Mouse (Mus musculus) embryonic fibroblast, embryonic 13.5 days (primary cell): ENCODE data around the gene Il6st. TPM values are rescaled to one million over a fixed set of nuclear protein-coding genes. Genes with fewer than 3 reads are reported as not detected.

Experiments used
- H3K27ac ChIP-seq: 2 replicates; pipeline ENCODE4 v1.5.1; 2012; ENCODE audit warnings: low read length, control low read depth, inconsistent platforms; ENCODE audit not compliant: insufficient read depth
- H3K4me1 ChIP-seq: 2 replicates; pipeline ENCODE4 v1.6.1; 2011; ENCODE audit warnings: low read length; ENCODE audit not compliant: control insufficient read depth, insufficient read depth
- H3K4me3 ChIP-seq: 2 replicates; pipeline ENCODE4 v1.5.1; 2011; ENCODE audit warnings: mild to moderate bottlenecking, control low read depth, low read length; ENCODE audit not compliant: insufficient read depth
- CTCF ChIP-seq: IDR thresholded peaks from 2 replicates; pipeline ENCODE4 v1.5.1; 2011; ENCODE audit warnings: mild to moderate bottlenecking, control low read depth, low read length, moderate library complexity, borderline replicate concordance; ENCODE audit not compliant: insufficient read depth
- POLR2A ChIP-seq: IDR thresholded peaks from 2 replicates; pipeline ENCODE4 v1.6.1; 2011; ENCODE audit warnings: low read depth, mild to moderate bottlenecking, control low read depth, low read length, moderate library complexity
- polyA plus RNA-seq: library from polyadenylated mRNA; stranded (reverse); fragments of >200 nt; gene quantifications from 2 replicates; pipeline ENCODE4 v1.2.4, GENCODE M21; 2011; ENCODE audit warnings: low read depth; ENCODE audit not compliant: missing spikeins, insufficient read length

The Il6st gene
- 363 and 515 TPM in 2 replicates for polyA plus RNA-seq

GRCm38 (mm10) chr13:112463868-112464625 is at the start of gene Il6st:
Il6st (plus strand) TSS chr13:112464070.
- Histone ChIP-seq H3K4me1 (peaks cover 6% of the 10 kb centered on the region; the same call in 1 of the 2 replicates), H3K27ac (peak within 1 kb of the TSS; percentile 96), H3K4me3 (peak within 1 kb of the TSS; percentile 98)
- TF ChIP-seq POLR2A (peak; percentile 67), CTCF (no peak)

- no peak for TF ChIP-seq POLR2A
- TF ChIP-seq CTCF = no peak
- peak overlapping the region; percentile 98 for H3K27ac ChIP-seq
- no peak overlapping the region for H3K4me3 ChIP-seq
- peaks cover 11% of the 10 kb centered on the region; the same call in 1 of the 2 replicates for H3K4me1 ChIP-seq
These were observed 48.0 kb upstream of the Il6st start for GRCm38 (mm10) chr13:112415896-112416295.

- TF ChIP-seq CTCF = no peak
- Histone ChIP-seq H3K4me1 (peaks cover 11% of the 10 kb centered on the region; the same call in 1 of the 2 replicates), H3K27ac (peak overlapping the region; percentile 98), H3K4me3 (no peak overlapping the region)
These were observed 47.3 kb upstream of the Il6st start for GRCm38 (mm10) chr13:112416410-112417162.

DNA sequence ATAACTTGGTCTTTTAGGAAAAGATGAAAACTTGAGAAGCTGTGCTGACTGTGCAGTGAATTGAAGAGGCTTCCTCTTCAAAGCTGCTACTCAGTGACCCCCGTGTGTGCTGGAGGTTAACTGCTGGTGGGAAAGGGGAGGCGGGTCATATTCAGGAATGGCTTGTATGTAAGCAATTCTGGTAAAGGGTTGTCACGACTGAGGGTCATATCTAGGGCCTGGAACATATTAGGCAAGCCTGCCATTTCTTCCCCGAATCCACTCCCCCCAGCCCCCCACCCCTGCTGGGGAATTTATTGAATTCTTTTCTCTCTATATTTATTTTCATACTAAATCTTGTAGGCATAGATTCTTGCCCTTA is 46.7 kb upstream of the Il6st start:
- Histone ChIP-seq H3K4me1 (peaks cover 11% of the 10 kb centered on the region; the same call in 1 of the 2 replicates), H3K4me3 (no peak overlapping the region), H3K27ac (peak overlapping the region; percentile 98)
- TF ChIP-seq CTCF = no peak
- TF ChIP-seq POLR2A = no peak

GRCm38 (mm10) chr13:112417861-112418423 is 45.9 kb upstream of the Il6st start:
- H3K4me1 ChIP-seq = peaks cover 11% of the 10 kb centered on the region; the same call in 1 of the 2 replicates
- peak overlapping the region; percentile 92 for H3K27ac ChIP-seq
- H3K4me3 ChIP-seq = no peak overlapping the region
- TF ChIP-seq POLR2A = no peak
- TF ChIP-seq CTCF = no peak

DNA sequence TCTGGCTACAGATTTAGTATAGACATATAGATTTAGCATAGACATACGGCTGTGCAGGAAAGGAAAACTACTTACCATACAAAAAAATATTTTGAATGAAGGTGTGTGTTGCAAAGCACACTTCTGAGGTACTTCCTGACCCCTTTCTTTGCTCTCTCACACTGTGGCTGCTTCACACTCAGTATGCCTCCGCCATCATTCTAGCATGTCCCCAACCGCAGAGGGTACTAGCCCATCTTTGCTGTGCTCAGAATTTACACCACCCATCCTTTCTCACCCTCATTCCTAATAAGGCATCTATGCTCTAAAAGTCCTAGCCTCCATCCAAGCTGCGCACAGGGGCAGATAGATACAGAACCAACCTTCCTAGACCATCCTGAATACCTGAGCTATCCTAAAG is 45.3 kb upstream of the Il6st start:
- no peak for TF ChIP-seq POLR2A
- TF ChIP-seq CTCF = no peak
- Histone ChIP-seq H3K27ac (peak overlapping the region; percentile 92; the same call in 1 of the 2 replicates), H3K4me3 (no peak overlapping the region), H3K4me1 (peaks cover 11% of the 10 kb centered on the region; the same call in 1 of the 2 replicates)

DNA sequence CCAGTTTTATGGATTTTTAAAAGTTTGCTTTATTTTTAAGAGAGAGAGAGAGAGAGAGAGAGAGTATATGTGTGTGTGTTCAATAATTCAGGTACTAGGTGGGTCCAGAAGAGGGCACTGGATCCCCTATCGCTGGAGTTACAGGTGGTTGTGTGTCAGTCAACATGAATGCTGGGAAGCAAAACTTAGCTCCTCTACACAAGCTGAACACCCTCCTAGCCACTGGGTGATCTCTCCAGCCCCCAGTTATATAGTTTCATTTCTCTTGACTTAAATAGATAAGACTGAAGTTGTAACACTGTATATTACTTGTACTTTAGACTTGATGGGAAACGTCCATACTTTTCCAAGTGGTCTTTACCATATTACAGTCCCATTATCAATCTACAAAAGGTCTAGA is 39.7 kb upstream of the Il6st start:
- no peak overlapping the region for H3K27ac ChIP-seq
- H3K4me3 ChIP-seq = no peak overlapping the region
- no peak for TF ChIP-seq CTCF
- TF ChIP-seq POLR2A = no peak
- peaks cover 7% of the 10 kb centered on the region; the same call in 1 of the 2 replicates for H3K4me1 ChIP-seq

DNA sequence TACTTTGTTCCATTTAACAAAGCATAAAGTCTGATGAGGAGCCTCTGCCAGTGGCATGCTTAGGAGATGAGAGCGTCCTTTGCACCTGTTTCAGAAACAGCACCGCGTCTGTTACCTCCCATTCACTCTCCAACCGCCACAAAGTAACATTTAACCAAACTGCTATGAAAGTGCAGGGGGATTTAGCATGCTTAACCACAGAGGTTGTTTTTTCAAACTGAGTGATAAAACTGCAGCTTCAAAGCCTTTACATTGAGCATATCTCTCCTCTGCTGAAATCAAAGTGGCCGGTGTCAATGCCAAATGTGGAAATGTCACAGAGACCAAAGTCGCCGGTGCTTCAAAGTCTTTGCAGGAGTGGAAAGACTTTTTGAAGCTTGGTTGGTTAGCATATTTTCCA is 39.2 kb upstream of the Il6st start:
- no peak overlapping the region for H3K4me3 ChIP-seq
- no peak for TF ChIP-seq CTCF
- TF ChIP-seq POLR2A = no peak
- H3K27ac ChIP-seq = peak overlapping the region; percentile 20
- peaks cover 6% of the 10 kb centered on the region; the same call in 1 of the 2 replicates for H3K4me1 ChIP-seq

DNA sequence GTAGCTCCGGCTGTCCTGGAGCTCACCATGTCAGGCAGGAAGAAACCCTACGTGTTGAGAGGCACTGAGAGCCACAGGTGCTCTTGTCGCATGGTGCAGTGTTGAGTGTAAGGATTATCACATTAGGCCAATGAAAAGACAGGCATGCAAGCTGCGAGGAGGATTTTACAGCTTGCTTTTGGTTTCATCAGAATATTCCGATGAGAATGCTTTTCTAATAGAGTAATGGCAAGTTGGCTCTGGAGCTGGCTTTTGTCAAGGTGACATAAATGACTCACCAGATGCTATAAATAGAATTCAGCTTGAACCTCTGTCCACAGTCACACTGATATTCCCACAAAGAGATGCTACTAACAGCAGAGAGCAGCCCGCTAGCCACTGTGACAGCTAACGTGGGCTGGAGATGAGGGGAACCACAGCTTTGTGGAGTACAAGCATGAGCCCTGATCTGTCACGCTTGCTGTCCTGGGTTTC is 38.7 kb upstream of the Il6st start:
- H3K4me3 ChIP-seq = no peak overlapping the region
- peak overlapping the region; percentile 20 for H3K27ac ChIP-seq
- 0 out of 2 replicates have a peak, but pooled peaks have one; percentile 2 for TF ChIP-seq POLR2A
- no peak for TF ChIP-seq CTCF
- H3K4me1 ChIP-seq = no peaks in the 10 kb centered on the region; the same call in 1 of the 2 replicates
